ENCODE assay signal across 10 mouse cellular contexts in the genomic region with DNA sequence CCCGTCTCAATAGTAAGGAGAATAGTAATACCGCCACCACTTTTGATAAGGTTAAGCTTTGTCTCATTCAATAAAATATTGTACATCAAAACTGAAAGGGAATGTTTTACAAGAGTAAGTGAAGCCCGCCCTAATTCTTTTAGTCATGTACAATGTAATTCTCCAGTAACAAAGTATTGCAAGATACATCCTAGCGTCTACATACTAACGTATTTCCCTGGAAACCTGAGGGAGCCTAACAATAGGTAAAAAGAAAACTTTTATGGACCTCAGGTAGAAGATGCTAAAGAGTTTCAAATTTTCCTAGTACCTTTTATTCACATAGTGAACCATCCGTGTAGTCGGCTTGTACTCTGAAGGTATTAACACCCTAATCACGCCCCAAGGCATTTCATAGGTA. TPM values are rescaled to one million over a fixed set of nuclear protein-coding genes. Genes with fewer than 3 reads are reported as not detected.
A peak's percentile ranks its signal among the peaks of the same experiment; 100 is the strongest.
DNase-seq lines count a peak whose midpoint lies in the region; ATAC-seq and TF ChIP-seq lines count a peak whose summit lies in the region.
"Had no signal": no experiment of that assay in that cellular context is flagged by ENCODE, and none has a peak within 500 bp of the region (broad histone marks: within the 10 kb centered on the region; RNA-seq: fewer than 3 reads in every experiment).

No protein-coding gene starts in this region.

- no peak for TF ChIP-seq CTCF in gastrocnemius, adult 2 months (IDR thresholded peaks at IDR 0.05)
- TF ChIP-seq CTCF in testis, adult 2 months (IDR thresholded peaks at IDR 0.05; ENCODE audit: control insufficient read depth, insufficient read depth, insufficient replicate concordance, low read depth, low read length) = no peak

- no peak for ATAC-seq in limb, embryonic 13.5 days (ENCODE audit: low FRiP score, low read depth)

- no peaks in the 10 kb centered on the region for H3K4me1 ChIP-seq in testis, adult 2 months (ENCODE audit: control insufficient read depth, insufficient read depth, low read length)
- 0 out of 2 replicates have a peak, but pooled peaks cover 4% of the 10 kb centered on the region for H3K4me1 ChIP-seq in limb, embryonic 13.5 days

- peak overlapping the region; percentile 94 for H3K27ac ChIP-seq in gastrocnemius, adult 2 months
- H3K27ac ChIP-seq in testis, adult 2 months (ENCODE audit: control insufficient read depth, insufficient read depth, low read depth, low read length) = no peak overlapping the region
- H3K27ac ChIP-seq in limb, embryonic 13.5 days = no peak overlapping the region

- intact Hi-C loops in gastrocnemius, adult 2 months (cut with DNase I) = no loop called here

- no peaks in the 10 kb centered on the region for H3K36me3 ChIP-seq in testis, adult 2 months (ENCODE audit: control insufficient read depth, insufficient read depth, low read length)
- no peaks in the 10 kb centered on the region for H3K36me3 ChIP-seq in limb, embryonic 13.5 days

- TF ChIP-seq POLR2A in testis, adult 2 months (IDR thresholded peaks at IDR 0.05; ENCODE audit: control insufficient read depth, low read depth, low read length) = no peak

- no peak for DNase-seq in gastrocnemius, adult 2 months
- DNase-seq in gastrocnemius, postnatal 25 days = no peak
- DNase-seq in testis, postnatal 14 days (ENCODE audit: low spot score) = no peak
- no peak for DNase-seq in adrenal gland, postnatal 14 days
- no peak for DNase-seq in right cerebral cortex, adult 2 months (ENCODE audit: low spot score in 2 of 2)
- DNase-seq in c-Kit-positive CD71-positive TER-119-positive erythroid progenitor cells, embryonic 14.5 days (ENCODE audit: low spot score) = no peak
- DNase-seq: thymus, adult 2 months had no signal

- 20% methylated on average over 8 of the region's 8 CpGs for WGBS in limb, embryonic 13.5 days

- H3K27me3 ChIP-seq in testis, adult 2 months (ENCODE audit: control insufficient read depth, insufficient read depth, low read length) = no peaks in the 10 kb centered on the region
- peaks cover 17% of the 10 kb centered on the region for H3K27me3 ChIP-seq in limb, embryonic 13.5 days
- H3K27me3 ChIP-seq: Patski had no signal

- peak overlapping the region; percentile 83 for H3K9ac ChIP-seq in limb, embryonic 13.5 days

- H3K4me3 ChIP-seq in gastrocnemius, adult 2 months = peak overlapping the region; percentile 87
- H3K4me3 ChIP-seq in testis, adult 2 months (ENCODE audit: control insufficient read depth, low read depth, low read length) = peak overlapping the region; percentile 17; the same call in 1 of the 2 replicates
- peak overlapping the region; percentile 62 for H3K4me3 ChIP-seq in limb, embryonic 13.5 days

- peak overlapping the region; percentile 64 for H3K4me2 ChIP-seq in limb, embryonic 13.5 days (replicated peaks)

- H3K9me3 ChIP-seq in limb, embryonic 13.5 days = no peaks in the 10 kb centered on the region

RNA-seq across cellular contexts. Expression of gene Med14, which starts 1.4 kb away (rescaled TPM):
- total RNA-seq in gastrocnemius, adult 2 months (2021) = 10 to 100 TPM; 23.3 to 27.9 TPM
- total RNA-seq in gastrocnemius, postnatal 25 days (2021) = 10 to 100 TPM; 18.5 to 20.9 TPM
- polyA plus RNA-seq in testis, adult 2 months (2012; rRNA removed) = 5.5 and 6.1 TPM in 2 replicates
- polyA plus RNA-seq in limb, embryonic 13.5 days (2015; fragmentation: Nextera tagmentation; extraction: Ambion mirVana) = 11.7 and 12.5 TPM in 2 replicates
- 26.0 and 27.6 TPM in 2 replicates for total RNA-seq in adrenal gland, postnatal 14 days (2021)

Comparison
In these comparisons a context has a peak if more than half of its experiments do, and no peak if none do; other contexts are left out.
1. H3K4me3 ChIP-seq: peak in every context shown above with its lines; median percentile 87 in gastrocnemius, adult 2 months; 62 in limb, embryonic 13.5 days; 17 in testis, adult 2 months.